Mouse (Mus musculus) lung, embryonic 14.5 days (tissue): ENCODE results near the gene Wdr92. TPM values are rescaled to one million over a fixed set of nuclear protein-coding genes. Genes with fewer than 3 reads are reported as not detected.
A peak's percentile ranks its signal among the peaks of the same experiment; 100 is the strongest.
"Not testable (repeated sequence)": the region's sequence is repeated elsewhere in the genome, so short reads cannot be mapped to it uniquely, and the experiment has no call there.

Experiments used
- ATAC-seq: fragments of 200-750 bp; cut with Nextera tagmentation; 2 replicates; pipeline ENCODE4 v1.8.0; 2017; ENCODE audit warnings: mild to moderate bottlenecking, moderate TSS enrichment, moderate library complexity; ENCODE audit not compliant: insufficient read depth
- DNase-seq: peaks from one replicate; pipeline ENCODE4 v3.0.0-alpha.2; 2015
- H3K27ac ChIP-seq: fragments of 300-500 bp; sonication (generic); 2 replicates; pipeline ENCODE4 v1.5.1; 2014; ENCODE audit warnings: low read depth, mild to moderate bottlenecking, moderate library complexity
- H3K27me3 ChIP-seq: fragments of 300-500 bp; sonication (generic); 2 replicates; pipeline ENCODE4 v1.6.1; 2014; ENCODE audit warnings: low read length, control low read depth; ENCODE audit not compliant: insufficient read depth
- H3K36me3 ChIP-seq: fragments of 300-500 bp; sonication (generic); 2 replicates; pipeline ENCODE4 v1.6.1; 2014; ENCODE audit warnings: control low read depth; ENCODE audit not compliant: insufficient read depth
- H3K4me1 ChIP-seq: fragments of 300-500 bp; sonication (generic); 2 replicates; pipeline ENCODE4 v1.6.1; 2014; ENCODE audit warnings: antibody characterized with exemption, control low read depth; ENCODE audit not compliant: insufficient read depth
- H3K4me2 ChIP-seq: fragments of 300-500 bp; sonication (generic); 2 replicates; pipeline ENCODE4 v1.6.1; 2014; ENCODE audit warnings: mild to moderate bottlenecking
- H3K4me3 ChIP-seq: fragments of 300-500 bp; sonication (generic); 2 replicates; pipeline ENCODE4 v1.5.1; 2014; ENCODE audit warnings: low read depth, low read length
- H3K9ac ChIP-seq: fragments of 300-500 bp; sonication (generic); 2 replicates; pipeline ENCODE4 v1.6.1; 2014
- H3K9me3 ChIP-seq: fragments of 300-500 bp; sonication (generic); 2 replicates; pipeline ENCODE4 v1.6.1; 2016; ENCODE audit warnings: low read depth, low read length, control low read depth
- CTCF ChIP-seq: IDR thresholded peaks from 2 replicates; pipeline ENCODE4 v1.5.1; 2016; ENCODE audit warnings: antibody characterized with exemption, low read depth
- WGBS: fragments of 180-500 bp; shearing (Covaris S2); extraction: QIAGEN DNeasy Blood & Tissue Kit; methylation state at CpG from one replicate; pipeline ENCODE4 v1.1.7; 2014; 5-methylcytosine and 5-hydroxymethylcytosine counted together
- polyA plus RNA-seq: library from polyadenylated mRNA; unstranded; fragments of >200 nt; fragmentation: Nextera tagmentation; extraction: Ambion mirVana; gene quantifications from 2 replicates; pipeline ENCODE4 v1.2.1, GENCODE M21; 2014

Wdr92 gene
- polyA plus RNA-seq, 1 experiment from 2014 or later = 24.8 TPM

DNA sequence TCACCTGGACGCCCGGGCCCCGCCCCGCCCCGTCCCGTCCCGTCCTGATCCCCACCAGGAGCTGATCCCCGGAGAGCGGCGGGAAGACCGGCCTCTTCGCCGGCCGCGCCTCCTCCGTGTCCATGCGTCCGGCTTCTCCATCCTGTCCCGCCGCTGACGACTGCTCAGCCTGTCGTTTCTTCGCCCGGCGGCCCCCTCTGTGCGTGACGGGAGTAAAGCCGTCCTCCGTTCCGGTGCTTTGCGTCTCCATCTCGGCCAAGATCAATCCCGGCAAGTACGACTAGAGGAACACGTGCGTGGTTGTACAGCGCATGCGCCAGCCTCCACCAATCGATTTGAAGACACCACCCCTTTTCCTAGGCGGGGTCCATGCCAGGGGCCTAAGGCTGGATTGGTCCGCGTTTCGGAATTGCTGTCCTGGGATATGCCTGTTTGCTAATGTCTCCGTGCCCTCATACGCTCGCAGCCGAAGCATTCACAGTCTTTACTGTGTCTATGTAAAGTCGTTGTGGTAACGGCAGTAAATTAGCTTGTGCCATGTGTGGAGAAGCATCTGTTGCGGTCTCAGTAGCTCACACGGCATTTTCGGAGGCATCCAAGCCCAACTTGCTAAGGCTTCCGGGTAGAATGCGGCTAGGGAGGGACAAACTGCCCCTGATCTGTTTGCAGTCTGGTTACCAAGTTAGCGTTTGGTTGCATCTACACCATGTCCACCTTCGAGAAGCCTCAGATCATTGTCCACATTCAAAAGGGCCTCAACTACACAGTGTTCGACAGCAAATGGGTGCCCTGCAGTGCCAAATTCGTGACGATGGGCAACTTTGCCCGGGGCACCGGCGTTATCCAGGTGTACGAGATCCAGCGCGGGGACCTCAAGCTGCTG, 29.6 kb downstream of the Wdr92 start, which contains the start of gene Pno1:
TSS of gene Pno1 (minus strand) at position 311 of the 883 bp plus-strand sequence.
- WGBS = under 1% methylated on average over 65 of the region's 65 CpGs
- Histone ChIP-seq H3K4me3 (peak within 1 kb of the TSS; percentile 84), H3K36me3 (peaks cover 21% of the 10 kb centered on the region; the same call in 1 of the 2 replicates), H3K9ac (peak within 1 kb of the TSS; percentile 80), H3K4me1 (no peaks in the 10 kb centered on the region), H3K27ac (peak within 1 kb of the TSS; percentile 86), H3K4me2 (peak within 1 kb of the TSS; percentile 72), H3K27me3 (no peaks in the 10 kb centered on the region), H3K9me3 (no peaks in the 10 kb centered on the region)
- no peak for TF ChIP-seq CTCF
- DNase-seq (peak; percentile 98), ATAC-seq (peak; percentile 99)

DNA sequence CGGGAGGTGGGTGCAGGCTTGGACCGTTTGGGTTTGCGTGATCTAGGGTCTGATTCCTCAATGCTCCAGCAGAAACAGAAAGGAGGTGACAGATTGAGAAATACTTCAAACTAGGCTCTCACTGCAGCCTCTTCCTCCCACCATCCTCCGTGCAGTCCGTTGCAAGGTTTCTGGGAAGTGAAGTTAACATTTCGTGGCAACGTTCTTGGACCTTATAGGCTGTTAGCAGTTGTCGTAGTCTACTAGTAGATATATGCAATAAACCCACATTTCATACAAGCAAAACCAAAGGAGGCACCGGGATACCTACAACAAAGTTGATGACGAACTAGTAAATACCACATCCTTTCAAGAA, 30.2 kb downstream of the Wdr92 start:
- peak overlapping the region; percentile 84 for H3K4me3 ChIP-seq
- H3K27ac ChIP-seq = peak overlapping the region; percentile 86
- DNase-seq (no peak), ATAC-seq (peak; percentile 7; the same call in 1 of the 2 replicates)
- H3K4me2 ChIP-seq = peak overlapping the region; percentile 72
- H3K9ac ChIP-seq = peak overlapping the region; percentile 80
- no peaks in the 10 kb centered on the region for H3K4me1 ChIP-seq
- H3K27me3 ChIP-seq = no peaks in the 10 kb centered on the region
- peaks cover 18% of the 10 kb centered on the region; the same call in 1 of the 2 replicates for H3K36me3 ChIP-seq
- no peaks in the 10 kb centered on the region for H3K9me3 ChIP-seq
- WGBS = under 1% methylated on average over 10 of the region's 10 CpGs
- no peak for TF ChIP-seq CTCF

- no peak overlapping the region for H3K27ac ChIP-seq
- 65% methylated on average over 5 of the region's 5 CpGs for WGBS
- no peaks in the 10 kb centered on the region for H3K9me3 ChIP-seq
- no peak for ATAC-seq
- H3K4me1 ChIP-seq = no peaks in the 10 kb centered on the region
- peak overlapping the region; percentile 72 for H3K4me2 ChIP-seq
- no peaks in the 10 kb centered on the region for H3K27me3 ChIP-seq
- no peak for TF ChIP-seq CTCF
- peak overlapping the region; percentile 84; the same call in 1 of the 2 replicates for H3K4me3 ChIP-seq
- peak overlapping the region; percentile 80 for H3K9ac ChIP-seq
- peaks cover 12% of the 10 kb centered on the region; the same call in 1 of the 2 replicates for H3K36me3 ChIP-seq
- DNase-seq = no peak
Observed at GRCm38 (mm10) chr11:17212903-17213509, 31.1 kb downstream of the Wdr92 start.

DNA sequence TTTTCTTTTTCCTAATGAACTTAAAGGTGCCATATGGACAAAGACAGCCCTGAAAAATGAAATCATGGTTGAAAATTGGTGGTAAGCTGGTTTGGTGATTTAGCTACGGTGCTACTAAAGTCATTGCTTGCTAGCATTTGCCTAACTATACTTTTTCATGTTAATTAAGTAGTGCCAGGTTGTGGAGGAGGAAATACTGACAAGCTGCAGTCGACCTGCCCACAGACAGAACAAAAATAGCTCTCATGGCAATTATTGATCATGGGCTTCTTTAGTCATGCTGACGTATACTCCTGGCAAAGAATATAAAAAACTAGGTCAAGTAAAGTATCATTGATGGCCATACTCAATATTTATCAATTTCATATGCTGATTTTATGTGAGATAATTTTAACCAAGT, 33.6 kb downstream of the Wdr92 start:
- WGBS = 87% methylated on average over 3 of the region's 3 CpGs
- no peak overlapping the region for H3K27ac ChIP-seq
- H3K9me3 ChIP-seq = no peaks in the 10 kb centered on the region
- no peaks in the 10 kb centered on the region for H3K4me1 ChIP-seq
- DNase-seq (no peak), ATAC-seq (no peak)
- no peak overlapping the region for H3K4me3 ChIP-seq
- no peaks in the 10 kb centered on the region for H3K27me3 ChIP-seq
- H3K9ac ChIP-seq = no peak overlapping the region
- TF ChIP-seq CTCF = no peak
- H3K36me3 ChIP-seq = 0 out of 2 replicates have a peak, but pooled peaks cover under 1% of the 10 kb centered on the region
- no peak overlapping the region for H3K4me2 ChIP-seq

DNA sequence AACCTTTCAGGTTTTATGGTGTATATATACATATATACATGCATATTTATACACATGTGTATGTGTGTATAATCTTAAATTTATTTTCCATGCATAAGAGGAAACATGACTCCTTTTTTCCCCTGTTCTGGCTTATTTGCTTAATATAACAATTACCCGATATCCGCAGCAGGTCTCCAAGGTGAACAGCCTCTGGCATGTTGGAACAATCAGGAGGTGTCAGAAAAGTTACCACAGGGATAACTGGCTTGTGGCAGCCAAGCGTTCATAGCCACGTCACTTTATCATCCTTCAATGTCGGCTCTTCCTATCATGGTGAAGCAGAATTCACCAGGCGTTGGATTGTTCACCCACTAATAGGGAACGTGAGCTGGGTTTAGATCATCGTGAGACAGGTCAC, 39.2 kb downstream of the Wdr92 start:
- Histone ChIP-seq H3K9me3 (no peaks in the 10 kb centered on the region), H3K4me1 (no peaks in the 10 kb centered on the region), H3K9ac (no peak overlapping the region), H3K27me3 (no peaks in the 10 kb centered on the region), H3K27ac (no peak overlapping the region), H3K4me3 (no peak overlapping the region), H3K36me3 (peaks cover 24% of the 10 kb centered on the region), H3K4me2 (no peak overlapping the region)
- no peak for TF ChIP-seq CTCF
- 91% methylated on average over 8 of the region's 8 CpGs for WGBS
- DNase-seq = no peak
- no peak for ATAC-seq

GRCm38 (mm10) chr11:17232792-17233191, 50.9 kb downstream of the Wdr92 start:
- Histone ChIP-seq H3K9ac (no peak overlapping the region), H3K36me3 (peaks cover 40% of the 10 kb centered on the region), H3K27ac (no peak overlapping the region), H3K4me1 (no peaks in the 10 kb centered on the region), H3K4me2 (no peak overlapping the region), H3K4me3 (no peak overlapping the region), H3K9me3 (no peaks in the 10 kb centered on the region), H3K27me3 (no peaks in the 10 kb centered on the region)
- no peak for TF ChIP-seq CTCF
- ATAC-seq = peak; percentile 49; the same call in 1 of the 2 replicates
- DNase-seq = peak; percentile 26
- WGBS = 51% methylated on average over 5 of the region's 5 CpGs

DNA sequence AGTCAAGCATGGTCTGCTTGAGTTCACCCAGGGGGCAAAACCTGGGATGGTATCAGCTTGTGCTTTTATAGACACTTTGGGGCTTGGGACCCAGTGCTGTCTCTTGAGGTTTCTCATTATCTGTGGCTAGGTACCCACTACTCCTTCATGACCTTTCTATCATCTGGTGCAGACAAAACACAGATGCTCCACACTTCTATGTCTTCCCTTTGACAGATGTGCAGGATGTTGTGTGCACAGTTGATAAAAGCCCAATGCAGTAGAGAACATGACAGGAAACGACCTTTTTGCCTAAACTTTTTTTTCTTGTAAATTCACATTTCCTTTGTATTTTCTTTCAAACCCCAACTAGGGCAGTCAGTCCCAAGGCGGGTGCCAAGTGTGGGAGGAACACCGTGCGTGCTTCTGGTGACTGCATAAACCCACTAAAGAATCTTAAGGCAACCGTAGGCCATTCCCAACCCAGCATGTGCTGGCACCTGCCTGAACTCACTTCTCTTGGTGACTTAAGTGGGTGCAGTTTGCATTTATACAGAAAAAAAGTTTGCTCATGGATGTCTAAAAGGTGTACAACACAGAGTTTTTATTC, 54.6 kb downstream of the Wdr92 start:
- Histone ChIP-seq H3K27ac (no peak overlapping the region), H3K9ac (no peak overlapping the region), H3K9me3 (no peaks in the 10 kb centered on the region), H3K4me2 (no peak overlapping the region), H3K36me3 (peaks cover 20% of the 10 kb centered on the region), H3K4me1 (no peaks in the 10 kb centered on the region), H3K27me3 (no peaks in the 10 kb centered on the region), H3K4me3 (no peak overlapping the region)
- DNase-seq (no peak), ATAC-seq (no peak)
- no peak for TF ChIP-seq CTCF
- 77% methylated on average over 5 of the region's 5 CpGs for WGBS

DNA sequence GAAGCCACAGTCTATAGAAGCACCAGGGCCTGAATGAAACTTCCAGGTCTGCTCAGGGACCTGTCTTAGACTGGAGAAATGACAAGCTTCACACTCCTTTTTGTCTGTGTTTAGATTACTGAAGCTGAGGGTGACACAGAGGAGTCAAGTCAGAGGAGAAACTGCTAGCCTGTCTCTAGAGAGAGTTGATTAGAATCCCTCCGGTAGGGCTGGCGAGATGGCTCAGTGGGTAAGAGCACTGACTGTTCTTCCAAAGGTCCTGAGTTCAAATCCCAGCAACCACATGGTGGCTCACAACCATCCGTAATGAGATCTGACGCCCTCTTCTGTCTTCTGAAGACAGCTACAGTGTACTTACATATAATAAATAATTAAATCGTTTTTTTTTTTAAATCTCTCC, 56.7 kb downstream of the Wdr92 start:
- not testable (repeated sequence) for ATAC-seq, H3K9ac ChIP-seq, H3K4me2 ChIP-seq, H3K27ac ChIP-seq, H3K4me3 ChIP-seq, DNase-seq, H3K4me1 ChIP-seq, H3K9me3 ChIP-seq, H3K27me3 ChIP-seq, H3K36me3 ChIP-seq
- WGBS = 82% methylated on average over 5 of the region's 5 CpGs
